Mouse (Mus musculus) CH12.LX (cell line): ENCODE measurements around the gene Slc9a9. TPM values are rescaled to one million over a fixed set of nuclear protein-coding genes. Genes with fewer than 3 reads are reported as not detected.

Experiments
- DNase-seq: peaks from one replicate; pipeline ENCODE4 v3.0.0-alpha.2; 2013; ENCODE audit errors: extremely low read depth
- H3K27ac ChIP-seq: 2 replicates; pipeline ENCODE4 v1.5.1; 2012; ENCODE audit warnings: low read depth, mild to moderate bottlenecking, control low read depth, moderate library complexity; ENCODE audit not compliant: insufficient read depth
- H3K27me3 ChIP-seq: replicated peaks from 2 replicates; pipeline ENCODE3; 2012; ENCODE audit warnings: inconsistent platforms
- H3K36me3 ChIP-seq, 2 experiments: replicated peaks in 1 of 2; 2 replicates each; pipeline versions ENCODE3 to v1.6.1; 2012; ENCODE audit warnings: inconsistent platforms in 1 of 2, low read length in 1 of 2, mild to moderate bottlenecking in 1 of 2, mixed read lengths in 1 of 2, moderate library complexity in 1 of 2; ENCODE audit not compliant: control insufficient read depth in 1 of 2, insufficient read depth in 1 of 2
- H3K4me1 ChIP-seq, 2 experiments: 2 replicates each; pipeline ENCODE4 v1.6.1; 2012; ENCODE audit warnings: inconsistent platforms in 1 of 2, moderate library complexity in 1 of 2; ENCODE audit not compliant: insufficient read depth in 2 of 2, control insufficient read depth in 1 of 2
- H3K4me2 ChIP-seq: 2 replicates; pipeline ENCODE4 v1.6.1; 2012; ENCODE audit warnings: low read depth, mild to moderate bottlenecking, control low read depth; ENCODE audit not compliant: poor library complexity, insufficient read depth, severe bottlenecking
- H3K4me3 ChIP-seq, 3 experiments: fragments of 150-350 bp in 1 of 3; sonication (generic) in 1 of 3; replicated peaks in 1 of 3; 2 replicates each; pipeline versions ENCODE3 to v1.5.1; 2011 to 2012; ENCODE audit warnings: low read depth in 2 of 3, low read length in 2 of 3, mild to moderate bottlenecking in 2 of 3, moderate library complexity in 2 of 3, control low read depth in 1 of 3, improper control_type of control experiment in 1 of 3, inconsistent platforms in 1 of 3, mixed read lengths in 1 of 3; ENCODE audit not compliant: poor library complexity in 1 of 3
- H3K79me2 ChIP-seq: replicated peaks from 2 replicates; pipeline ENCODE4 v1.6.1; 2012; ENCODE audit warnings: mild to moderate bottlenecking, moderate library complexity; ENCODE audit not compliant: control insufficient read depth, poor library complexity, insufficient read depth, severe bottlenecking; ENCODE audit errors: extremely low read depth
- H3K9ac ChIP-seq: 2 replicates; pipeline ENCODE4 v1.6.1; 2012; ENCODE audit warnings: low read depth, mild to moderate bottlenecking, control low read depth, moderate library complexity; ENCODE audit not compliant: insufficient read depth
- H3K9me3 ChIP-seq: replicated peaks from 2 replicates; pipeline ENCODE3; 2012; ENCODE audit warnings: low read length, inconsistent platforms, mixed read lengths
- BHLHE40 ChIP-seq: IDR thresholded peaks from 2 replicates; pipeline ENCODE4 v1.6.1; 2011; ENCODE audit warnings: mild to moderate bottlenecking, low read depth, low read length, improper control_type of control experiment
- CTCF ChIP-seq, 2 experiments: IDR thresholded peaks in 1 of 2; conservative IDR thresholded peaks in 1 of 2; 2 replicates each; pipeline ENCODE4 v1.5.1; 2011 to 2012; ENCODE audit warnings: low read depth in 2 of 2, low read length in 2 of 2, improper control_type of control experiment in 1 of 2, inconsistent platforms in 1 of 2, mild to moderate bottlenecking in 1 of 2, moderate library complexity in 1 of 2
- EP300 ChIP-seq: IDR thresholded peaks from 2 replicates; pipeline ENCODE4 v1.6.1; 2011; ENCODE audit warnings: low read length, improper control_type of control experiment
- ETS1 ChIP-seq: conservative IDR thresholded peaks from 2 replicates; pipeline ENCODE4 v1.6.1; 2012; ENCODE audit warnings: low read depth, mild to moderate bottlenecking, inconsistent platforms, low read length, improper control_type of control experiment, moderate library complexity
- GABPA ChIP-seq: IDR thresholded peaks from 2 replicates; pipeline ENCODE4 v1.6.1; 2012; ENCODE audit warnings: low read depth, low read length, improper control_type of control experiment, inconsistent platforms; ENCODE audit not compliant: insufficient replicate concordance
- HCFC1 ChIP-seq: IDR thresholded peaks from 2 replicates; pipeline ENCODE4 v1.6.1; 2012; ENCODE audit warnings: low read depth, mild to moderate bottlenecking, inconsistent platforms, low read length, improper control_type of control experiment
- IRF4 ChIP-seq: IDR thresholded peaks from 2 replicates; pipeline ENCODE4 v1.6.1; 2014; ENCODE audit warnings: low read depth, mild to moderate bottlenecking, inconsistent platforms, low read length, improper control_type of control experiment
- JUN ChIP-seq: IDR thresholded peaks from 2 replicates; pipeline ENCODE4 v1.6.1; 2011; ENCODE audit warnings: low read depth, mild to moderate bottlenecking, low read length, improper control_type of control experiment, moderate library complexity; ENCODE audit not compliant: insufficient read depth
- JUND ChIP-seq: conservative IDR thresholded peaks from 2 replicates; pipeline ENCODE4 v1.6.1; 2011; ENCODE audit warnings: low read depth, low read length, improper control_type of control experiment
- KAT2A ChIP-seq: IDR thresholded peaks from 2 replicates; pipeline ENCODE4 v1.6.1; 2012; ENCODE audit warnings: low read length, improper control_type of control experiment, inconsistent platforms; ENCODE audit not compliant: insufficient replicate concordance
- MAFK ChIP-seq: IDR thresholded peaks from 2 replicates; pipeline ENCODE4 v1.6.1; 2011; ENCODE audit warnings: low read length, improper control_type of control experiment; ENCODE audit not compliant: insufficient replicate concordance
- MAX ChIP-seq: IDR thresholded peaks from 2 replicates; pipeline ENCODE4 v1.6.1; 2011; ENCODE audit warnings: low read length, improper control_type of control experiment
- MAZ ChIP-seq: IDR thresholded peaks from 2 replicates; pipeline ENCODE4 v1.6.1; 2012; ENCODE audit warnings: low read depth, mild to moderate bottlenecking, inconsistent platforms, low read length, improper control_type of control experiment, moderate library complexity
- MEF2A ChIP-seq: IDR thresholded peaks from 2 replicates; pipeline ENCODE4 v1.6.1; 2014; ENCODE audit warnings: low read depth, mild to moderate bottlenecking, inconsistent platforms, low read length, improper control_type of control experiment, borderline replicate concordance
- NELFE ChIP-seq: IDR thresholded peaks from 2 replicates; pipeline ENCODE4 v1.6.1; 2011; ENCODE audit warnings: low read depth, low read length, improper control_type of control experiment
- PAX5 ChIP-seq: IDR thresholded peaks from 2 replicates; pipeline ENCODE4 v1.6.1; 2012; ENCODE audit warnings: low read length, inconsistent platforms, mixed read lengths
- POLR2A ChIP-seq: IDR thresholded peaks from 2 replicates; pipeline ENCODE4 v1.6.1; 2011; ENCODE audit warnings: low read depth, mild to moderate bottlenecking, improper control_type of control experiment, low read length
- POLR2AphosphoS2 ChIP-seq: IDR thresholded peaks from 2 replicates; pipeline ENCODE4 v1.6.1; 2011; ENCODE audit warnings: low read depth, low read length, improper control_type of control experiment
- RAD21 ChIP-seq: IDR thresholded peaks from 2 replicates; pipeline ENCODE4 v1.6.1; 2011; ENCODE audit warnings: low read depth, mild to moderate bottlenecking, low read length, improper control_type of control experiment, moderate library complexity
- RCOR1 ChIP-seq: conservative IDR thresholded peaks from 2 replicates; pipeline ENCODE4 v1.6.1; 2012; ENCODE audit warnings: low read depth, mild to moderate bottlenecking, inconsistent platforms, low read length, improper control_type of control experiment
- SIN3A ChIP-seq: IDR thresholded peaks from 2 replicates; pipeline ENCODE4 v1.6.1; 2012; ENCODE audit warnings: low read length, improper control_type of control experiment, inconsistent platforms
- SMC3 ChIP-seq: IDR thresholded peaks from 2 replicates; pipeline ENCODE4 v1.6.1; 2011; ENCODE audit warnings: low read depth, low read length, improper control_type of control experiment
- UBTF ChIP-seq: IDR thresholded peaks from 2 replicates; pipeline ENCODE4 v1.6.1; 2012; ENCODE audit warnings: low read depth, mild to moderate bottlenecking, inconsistent platforms, low read length, improper control_type of control experiment, moderate library complexity
- USF1 ChIP-seq: IDR thresholded peaks from 2 replicates; pipeline ENCODE4 v1.6.1; 2014; ENCODE audit warnings: low read depth, mild to moderate bottlenecking, inconsistent platforms, low read length, improper control_type of control experiment
- ZC3H11A ChIP-seq: IDR thresholded peaks from 2 replicates; pipeline ENCODE4 v1.6.1; 2012; ENCODE audit warnings: low read depth, mild to moderate bottlenecking, inconsistent platforms, low read length, improper control_type of control experiment
- ZKSCAN1 ChIP-seq: IDR thresholded peaks from 2 replicates; pipeline ENCODE4 v1.6.1; 2012; ENCODE audit warnings: low read depth, inconsistent platforms, low read length, improper control_type of control experiment, borderline replicate concordance
- ZMIZ1 ChIP-seq: IDR thresholded peaks from 2 replicates; pipeline ENCODE4 v1.6.1; 2012; ENCODE audit warnings: low read depth, mild to moderate bottlenecking, inconsistent platforms, low read length, improper control_type of control experiment
- ZNF384 ChIP-seq: IDR thresholded peaks from 2 replicates; pipeline ENCODE4 v1.6.1; 2012; ENCODE audit warnings: low read depth, low read length, improper control_type of control experiment, inconsistent platforms
- dilution Hi-C: fragments of 300-500 bp; cut with MboI; formaldehyde crosslinking; loops from 2 replicates; pipeline ENCODE4 v1.14.3; 2020; ENCODE audit warnings: low sequenced_read_pairs; ENCODE audit not compliant: extremely low pct_unique_long_range_greater_than_20kb, extremely low pct_ligation_motif_present
- in situ Hi-C: fragments of 300-500 bp; cut with MboI; formaldehyde crosslinking; loops from 3 replicates; pipeline ENCODE4 v1.14.3; 2019; ENCODE audit warnings: low sequenced_read_pairs, low pct_ligation_motif_present, low pct_unique_long_range_greater_than_20kb, mixed read lengths
- polyA plus RNA-seq: library from polyadenylated mRNA; unstranded; fragments of >175 nt; gene quantifications from 2 replicates; pipeline ENCODE4 v1.2.1, GENCODE M21; 2012; ENCODE audit warnings: low read depth; ENCODE audit not compliant: insufficient read length
- total RNA-seq, 2 experiments: library from RNA; depleted of rRNA; stranded (reverse); fragments of 300-350 nt in 1 of 2; fragments of >200 nt in 1 of 2; gene quantifications; 2 replicates each; pipeline ENCODE4 v1.2.3; 2012 to 2014

Gene Slc9a9
- total and polyA plus RNA-seq, 3 experiments = not detected

DNA sequence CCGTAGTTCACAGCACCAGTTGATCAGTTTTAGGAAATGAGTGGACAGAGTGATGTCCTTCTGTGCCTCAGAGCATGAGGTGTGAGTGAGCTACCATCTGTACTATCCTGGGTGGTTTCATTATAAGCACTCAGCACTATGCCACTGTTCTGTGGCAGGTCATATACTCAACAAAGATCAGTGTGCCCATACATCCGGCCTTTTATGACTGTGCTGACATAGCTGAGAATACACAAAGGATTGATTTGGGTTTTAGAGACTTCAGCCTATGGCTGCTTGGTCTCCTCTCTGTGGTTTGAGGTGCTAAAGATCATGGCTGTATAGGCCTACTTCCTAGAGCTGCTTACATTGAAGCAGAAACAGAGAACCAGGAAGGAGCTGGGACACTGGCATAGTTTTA lies 12.6 kb downstream of the Slc9a9 start:
- no peak for DNase-seq
- Histone ChIP-seq H3K27ac (no peak overlapping the region), H3K79me2 (no peaks in the 10 kb centered on the region), H3K27me3 (no peaks in the 10 kb centered on the region), H3K4me1 (no peaks in the 10 kb centered on the region), H3K9ac (no peak overlapping the region), H3K36me3 (no peaks in the 10 kb centered on the region), H3K9me3 (peaks cover 62% of the 10 kb centered on the region), H3K4me2 (no peak overlapping the region), H3K4me3 (no peak overlapping the region)
- dilution Hi-C loops = no loop called here
- TF ChIP-seq ZNF384 (no peak), MEF2A (no peak), ZMIZ1 (no peak), JUN (no peak), PAX5 (no peak), GABPA (no peak), USF1 (no peak), HCFC1 (no peak), ZKSCAN1 (no peak), EP300 (no peak), KAT2A (no peak), POLR2A (no peak), MAFK (no peak), SMC3 (no peak)
- in situ Hi-C loops = no loop called here

DNA sequence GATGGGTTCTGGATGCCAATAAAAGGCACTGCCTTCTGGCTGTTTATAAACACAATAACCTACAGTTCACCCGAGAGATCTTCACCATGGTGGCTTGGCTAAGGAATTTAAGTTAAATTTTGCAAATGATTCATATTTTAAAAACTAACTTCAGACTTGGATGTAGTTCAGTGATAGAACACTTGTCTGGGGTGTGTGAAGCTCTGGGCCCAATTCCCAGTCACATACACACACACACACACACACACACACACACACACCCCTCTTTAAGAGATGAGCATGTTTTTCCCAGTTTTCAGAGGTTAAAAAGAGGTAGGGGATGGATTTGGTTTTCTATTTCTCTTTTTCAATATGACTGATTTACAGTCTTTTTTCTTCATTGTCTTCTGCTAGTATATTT lies 15.9 kb downstream of the Slc9a9 start:
- dilution Hi-C loops (no loop called here), in situ Hi-C loops (no loop called here)
- Histone ChIP-seq H3K4me2 (no peak overlapping the region), H3K36me3 (no peaks in the 10 kb centered on the region), H3K79me2 (no peaks in the 10 kb centered on the region), H3K4me1 (no peaks in the 10 kb centered on the region), H3K9me3 (peaks cover 59% of the 10 kb centered on the region), H3K4me3 (no peak overlapping the region), H3K27me3 (no peaks in the 10 kb centered on the region), H3K27ac (no peak overlapping the region), H3K9ac (no peak overlapping the region)
- TF ChIP-seq MAX (no peak), NELFE (no peak), CTCF (conservative IDR thresholded peaks at IDR 0.05 in 1 of 2, IDR thresholded peaks at IDR 0.05 in 1 of 2; ENCODE audit: low read depth in 2 of 2, low read length in 2 of 2) (no peak), MEF2A (no peak), POLR2AphosphoS2 (no peak), SIN3A (no peak), MAZ (no peak), RCOR1 (no peak), IRF4 (no peak), BHLHE40 (no peak), JUN (no peak), UBTF (no peak), ZC3H11A (no peak), GABPA (no peak), KAT2A (no peak), ETS1 (no peak), SMC3 (no peak), RAD21 (no peak), ZMIZ1 (no peak), JUND (no peak)
- no peak for DNase-seq
